Mouse (Mus musculus) MEL (cell line): ENCODE data around the gene Rab8a. TPM values are rescaled to one million over a fixed set of nuclear protein-coding genes. Genes with fewer than 3 reads are reported as not detected.

Experiments
- DNase-seq: peaks from one replicate; pipeline ENCODE4 v3.0.0; 2011; ENCODE audit warnings: low read depth, low spot score
- H3K27ac ChIP-seq: 2 replicates; pipeline ENCODE4 v1.5.1; 2012; ENCODE audit warnings: low read depth, mild to moderate bottlenecking, control low read depth, low read length, moderate library complexity; ENCODE audit not compliant: control insufficient read depth
- H3K27me3 ChIP-seq, 2 experiments: fragments of 150-350 bp in 1 of 2; sonication (generic) in 1 of 2; 2 replicates each; pipeline ENCODE4 v1.6.1; 2012; ENCODE audit warnings: low read length in 2 of 2, mild to moderate bottlenecking in 2 of 2, improper control_type of control experiment in 1 of 2, moderate library complexity in 1 of 2; ENCODE audit not compliant: insufficient read depth in 2 of 2, control insufficient read depth in 1 of 2
- H3K36me3 ChIP-seq, 2 experiments: 2 replicates each; pipeline ENCODE4 v1.6.1; 2012 to 2014; ENCODE audit warnings: low read length in 2 of 2, improper control_type of control experiment in 1 of 2, inconsistent platforms in 1 of 2, mild to moderate bottlenecking in 1 of 2; ENCODE audit not compliant: insufficient read depth in 2 of 2, control insufficient read depth in 1 of 2
- H3K4me1 ChIP-seq, 2 experiments: fragments of 150-350 bp in 1 of 2; sonication (generic) in 1 of 2; 2 replicates each; pipeline ENCODE4 v1.6.1; 2012; ENCODE audit warnings: low read length in 2 of 2, improper control_type of control experiment in 1 of 2, mild to moderate bottlenecking in 1 of 2; ENCODE audit not compliant: insufficient read depth in 2 of 2, control insufficient read depth in 1 of 2
- H3K4me3 ChIP-seq, 2 experiments: fragments of 150-350 bp in 1 of 2; sonication (generic) in 1 of 2; 2 replicates each; pipeline ENCODE4 v1.5.1; 2012; ENCODE audit warnings: low read depth in 2 of 2, low read length in 2 of 2, mild to moderate bottlenecking in 2 of 2, moderate library complexity in 2 of 2, control low read depth in 1 of 2, improper control_type of control experiment in 1 of 2; ENCODE audit not compliant: control insufficient read depth in 1 of 2, insufficient read depth in 1 of 2
- H3K79me2 ChIP-seq: 2 replicates; pipeline ENCODE4 v1.6.1; 2012; ENCODE audit warnings: mild to moderate bottlenecking, low read length, moderate library complexity; ENCODE audit not compliant: control insufficient read depth, poor library complexity, insufficient read depth
- H3K9ac ChIP-seq: 2 replicates; pipeline ENCODE4 v1.6.1; 2012; ENCODE audit warnings: low read depth, mild to moderate bottlenecking, control low read depth, low read length, moderate library complexity; ENCODE audit not compliant: control insufficient read depth, poor library complexity, severe bottlenecking
- H3K9me3 ChIP-seq: fragments of 150-350 bp; sonication (generic); replicated peaks from 2 replicates; pipeline ENCODE4 v1.6.1; 2012; ENCODE audit warnings: mild to moderate bottlenecking, low read length, improper control_type of control experiment, moderate library complexity; ENCODE audit not compliant: insufficient read depth
- CHD1 ChIP-seq: IDR thresholded peaks from 2 replicates; pipeline ENCODE4 v1.6.1; 2012; ENCODE audit warnings: low read depth, mild to moderate bottlenecking, inconsistent platforms, low read length, improper control_type of control experiment
- CTCF ChIP-seq, 3 experiments: IDR thresholded peaks in 2 of 3; conservative IDR thresholded peaks in 1 of 3; 2 replicates each; pipeline ENCODE4 v1.5.1; 2011 to 2012; ENCODE audit warnings: low read length in 3 of 3, low read depth in 2 of 3, mild to moderate bottlenecking in 2 of 3, improper control_type of control experiment in 1 of 3, inconsistent platforms in 1 of 3, mixed read lengths in 1 of 3, moderate library complexity in 1 of 3; ENCODE audit not compliant: control insufficient read depth in 1 of 3, insufficient read depth in 1 of 3, poor library complexity in 1 of 3, severe bottlenecking in 1 of 3
- E2F4 ChIP-seq: IDR thresholded peaks from 2 replicates; pipeline ENCODE4 v1.6.1; 2011; ENCODE audit warnings: low read depth, low read length, improper control_type of control experiment, borderline replicate concordance
- ELF1 ChIP-seq: IDR thresholded peaks from 2 replicates; pipeline ENCODE4 v1.6.1; 2014; ENCODE audit warnings: low read depth, mild to moderate bottlenecking, inconsistent platforms, low read length, improper control_type of control experiment, moderate library complexity
- EP300 ChIP-seq, 2 experiments: IDR thresholded peaks; 2 replicates each; pipeline ENCODE4 v1.6.1; 2011; ENCODE audit warnings: improper control_type of control experiment in 2 of 2, low read length in 2 of 2, low read depth in 1 of 2, mild to moderate bottlenecking in 1 of 2
- GATA1 ChIP-seq: IDR thresholded peaks from 2 replicates; pipeline ENCODE4 v1.6.1; 2011; ENCODE audit warnings: low read depth, low read length, improper control_type of control experiment
- KAT2A ChIP-seq: conservative IDR thresholded peaks from 2 replicates; pipeline ENCODE4 v1.6.1; 2012; ENCODE audit warnings: low read depth, low read length, improper control_type of control experiment, inconsistent platforms
- MAFK ChIP-seq: IDR thresholded peaks from 2 replicates; pipeline ENCODE4 v1.6.1; 2011; ENCODE audit warnings: low read depth, mild to moderate bottlenecking, low read length, improper control_type of control experiment, borderline replicate concordance
- MAZ ChIP-seq: IDR thresholded peaks from 2 replicates; pipeline ENCODE4 v1.6.1; 2012; ENCODE audit warnings: low read depth, mild to moderate bottlenecking, inconsistent platforms, low read length, improper control_type of control experiment
- MEF2A ChIP-seq: IDR thresholded peaks from 2 replicates; pipeline ENCODE4 v1.6.1; 2014; ENCODE audit warnings: low read depth, mild to moderate bottlenecking, inconsistent platforms, low read length, improper control_type of control experiment; ENCODE audit not compliant: poor library complexity, insufficient replicate concordance, severe bottlenecking; ENCODE audit errors: extremely low read depth
- MYC ChIP-seq: IDR thresholded peaks from 2 replicates; pipeline ENCODE4 v1.6.1; 2011; ENCODE audit warnings: low read depth, mild to moderate bottlenecking, low read length, improper control_type of control experiment, moderate library complexity
- POLR2AphosphoS2 ChIP-seq: IDR thresholded peaks from 2 replicates; pipeline ENCODE4 v1.6.1; 2011; ENCODE audit warnings: low read length, improper control_type of control experiment
- RAD21 ChIP-seq: IDR thresholded peaks from 2 replicates; pipeline ENCODE4 v1.6.1; 2011; ENCODE audit warnings: mild to moderate bottlenecking, low read depth, low read length, improper control_type of control experiment
- SMC3 ChIP-seq: IDR thresholded peaks from 2 replicates; pipeline ENCODE4 v1.6.1; 2011; ENCODE audit warnings: low read depth, low read length, improper control_type of control experiment
- TBP ChIP-seq: IDR thresholded peaks from 2 replicates; pipeline ENCODE4 v1.8.0; 2011; ENCODE audit warnings: low read depth, low read length, improper control_type of control experiment
- TCF12 ChIP-seq: IDR thresholded peaks from 2 replicates; pipeline ENCODE4 v1.6.1; 2014; ENCODE audit warnings: low read depth, mild to moderate bottlenecking, inconsistent platforms, low read length, improper control_type of control experiment, moderate library complexity
- UBTF ChIP-seq: IDR thresholded peaks from 2 replicates; pipeline ENCODE4 v1.6.1; 2012; ENCODE audit warnings: low read depth, mild to moderate bottlenecking, inconsistent platforms, low read length, improper control_type of control experiment, moderate library complexity, borderline replicate concordance; ENCODE audit not compliant: insufficient read depth
- ZKSCAN1 ChIP-seq: IDR thresholded peaks from 2 replicates; pipeline ENCODE4 v1.6.1; 2012; ENCODE audit warnings: low read depth, mild to moderate bottlenecking, inconsistent platforms, low read length, improper control_type of control experiment, moderate library complexity
- ZMIZ1 ChIP-seq: IDR thresholded peaks from 2 replicates; pipeline ENCODE4 v1.6.1; 2012; ENCODE audit warnings: low read depth, mild to moderate bottlenecking, inconsistent platforms, low read length, improper control_type of control experiment, moderate library complexity
- polyA plus RNA-seq, 2 experiments: library from polyadenylated mRNA; stranded (reverse) in 1 of 2; unstranded in 1 of 2; fragments of >175 nt in 1 of 2; fragments of >200 nt in 1 of 2; gene quantifications; 2 replicates each; pipeline versions ENCODE4 v1.2.1 to v1.2.4; 2012; ENCODE audit warnings: low replicate concordance in 2 of 2, low read depth in 1 of 2; ENCODE audit not compliant: insufficient read length in 2 of 2, insufficient read depth in 1 of 2, missing spikeins in 1 of 2
- total RNA-seq: library from RNA; depleted of rRNA; stranded (reverse); fragments of 300-350 nt; gene quantifications from 2 replicates; pipeline ENCODE4 v1.2.3, GENCODE M21; 2012

The Rab8a gene
- total and polyA plus RNA-seq, 3 experiments = 97.4 to 139 TPM; not detected in 1

DNA sequence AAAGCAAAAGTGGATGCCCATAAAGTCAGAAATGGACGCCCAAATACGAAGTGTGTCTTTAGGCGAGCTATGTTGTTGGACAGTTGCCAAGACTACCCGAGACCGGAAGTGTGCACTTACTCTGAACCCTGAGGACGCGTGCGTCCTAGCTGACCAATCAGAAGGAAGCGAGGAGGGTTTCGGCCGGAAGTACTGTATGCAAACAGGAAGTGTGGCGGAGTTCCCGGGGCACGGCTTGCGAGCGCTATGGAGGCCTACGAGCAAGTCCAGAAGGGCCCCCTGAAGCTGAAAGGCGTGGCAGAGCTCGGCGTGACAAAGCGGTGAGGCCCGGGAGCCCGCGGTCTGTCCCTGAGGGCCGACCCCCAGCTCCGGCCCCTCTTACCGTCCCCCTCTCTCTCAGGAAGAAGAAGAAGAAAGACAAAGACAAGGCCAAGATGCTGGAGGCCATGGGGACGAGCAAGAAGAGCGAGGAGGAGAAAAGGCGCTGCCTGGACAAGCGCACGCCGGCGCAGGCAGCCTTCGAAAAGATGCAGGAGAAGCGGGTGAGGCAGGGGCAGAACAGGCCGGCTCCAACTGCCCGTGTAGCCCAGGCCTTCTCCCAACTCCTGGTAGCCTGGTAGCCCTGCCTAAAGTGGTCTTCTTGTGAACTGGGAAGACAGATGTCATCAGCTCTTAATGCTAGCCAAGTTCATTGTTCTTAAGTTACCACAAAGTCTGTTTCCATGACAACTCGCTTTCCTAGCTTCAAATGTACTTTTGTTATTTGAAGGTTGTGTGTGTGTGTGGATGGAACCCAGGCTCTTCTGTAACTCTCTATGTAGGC, 58.8 kb downstream of the Rab8a start, which contains the start of gene Fam32a (continued):
- TF ChIP-seq KAT2A = peak; percentile 63
- TF ChIP-seq MEF2A = no peak
- no peak for TF ChIP-seq SMC3
- no peak for TF ChIP-seq EP300 (IDR thresholded peaks at IDR 0.05; ENCODE audit: low read depth in 1 of 2, low read length in 2 of 2)
- peak; percentile 76 for TF ChIP-seq TBP
- no peak for TF ChIP-seq GATA1
- no peak for TF ChIP-seq RAD21
- peak; percentile 97 for TF ChIP-seq ELF1
- no peak; the same call in 1 of the 2 replicates for TF ChIP-seq TCF12
- TF ChIP-seq ZMIZ1 = no peak
- no peak for TF ChIP-seq CTCF (IDR thresholded peaks at IDR 0.05 in 2 of 3, conservative IDR thresholded peaks at IDR 0.05 in 1 of 3; ENCODE audit: control insufficient read depth in 1 of 3, insufficient read depth in 1 of 3, low read depth in 2 of 3, low read length in 3 of 3, poor library complexity in 1 of 3, severe bottlenecking in 1 of 3)
- no peak for TF ChIP-seq E2F4
- no peak for TF ChIP-seq UBTF
- no peak for TF ChIP-seq CHD1

DNA sequence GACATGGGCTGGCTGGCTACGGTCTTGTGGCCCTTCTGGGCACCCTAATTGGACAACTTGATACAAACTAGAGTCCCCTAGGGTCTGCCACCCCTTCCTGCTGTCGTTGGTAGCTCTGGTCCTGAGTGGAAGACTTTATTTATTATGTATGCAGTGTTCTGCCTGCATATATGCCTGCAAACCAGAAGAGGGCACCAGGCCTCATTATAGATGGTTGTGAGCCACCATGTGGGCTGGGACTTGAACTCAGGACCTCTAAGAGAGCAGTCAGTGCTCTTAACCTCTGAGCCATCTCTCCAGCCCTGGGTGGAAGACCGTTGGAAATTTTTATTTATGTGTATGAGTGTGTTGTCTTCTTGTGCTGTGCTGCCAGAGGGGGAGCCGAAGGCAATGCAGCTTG, 59.8 kb downstream of the Rab8a start:
- H3K27me3 ChIP-seq = no peaks in the 10 kb centered on the region
- peak overlapping the region; percentile 76 to 81 for H3K4me3 ChIP-seq
- no peak overlapping the region for H3K27ac ChIP-seq
- H3K9me3 ChIP-seq = no peaks in the 10 kb centered on the region
- no peak for TF ChIP-seq CHD1
- no peak for TF ChIP-seq ZKSCAN1
- TF ChIP-seq MAFK = no peak
- TF ChIP-seq MEF2A = no peak
- TF ChIP-seq MYC = no peak
- no peak for TF ChIP-seq POLR2AphosphoS2
- peak; percentile 39 to 48 (median 45); a peak in 5 of 6 replicates for TF ChIP-seq CTCF (IDR thresholded peaks at IDR 0.05 in 2 of 3, conservative IDR thresholded peaks at IDR 0.05 in 1 of 3; ENCODE audit: control insufficient read depth in 1 of 3, insufficient read depth in 1 of 3, low read depth in 2 of 3, low read length in 3 of 3, poor library complexity in 1 of 3, severe bottlenecking in 1 of 3)
- no peak for TF ChIP-seq TBP
- peak; percentile 47 for TF ChIP-seq SMC3
- TF ChIP-seq MAZ = no peak
- peak; percentile 19 for TF ChIP-seq RAD21
- TF ChIP-seq, all 39 proteins: peak for 3
- peak overlapping the region; percentile 75 for H3K9ac ChIP-seq
- H3K4me1 ChIP-seq = peaks cover 0 to 18% of the 10 kb centered on the region in 2 experiments; a peak in 2 of 4 replicates
- DNase-seq = peak; percentile 53
- H3K36me3 ChIP-seq = peaks cover 0 to 8% of the 10 kb centered on the region in 2 experiments; a peak in 2 of 4 replicates
- H3K79me2 ChIP-seq = peaks cover 23% of the 10 kb centered on the region
